Mouse (Mus musculus) stomach, postnatal 0 days (tissue): Measurements from ENCODE around the gene Epb41l2. TPM values are rescaled to one million over a fixed set of nuclear protein-coding genes. Genes with fewer than 3 reads are reported as not detected.

Source experiments
- ATAC-seq: fragments of 200-750 bp; cut with Nextera tagmentation; 2 replicates; pipeline ENCODE4 v1.8.0; 2017; ENCODE audit not compliant: low FRiP score, low TSS enrichment
- DNase-seq: peaks from one replicate; pipeline ENCODE4 v3.0.0-alpha.2; 2016; ENCODE audit warnings: low spot score
- H3K27ac ChIP-seq: fragments of 300-500 bp; sonication (generic); replicated peaks from 2 replicates; pipeline ENCODE4 v1.5.1; 2014; ENCODE audit warnings: mild to moderate bottlenecking, control low read depth
- H3K27me3 ChIP-seq: fragments of 300-500 bp; sonication (generic); 2 replicates; pipeline ENCODE4 v1.6.1; 2014; ENCODE audit warnings: low read length; ENCODE audit not compliant: control insufficient read depth, insufficient read depth
- H3K36me3 ChIP-seq: fragments of 300-500 bp; sonication (generic); 2 replicates; pipeline ENCODE4 v1.6.1; 2014; ENCODE audit warnings: low read length, mixed read lengths; ENCODE audit not compliant: control insufficient read depth, insufficient read depth
- H3K4me1 ChIP-seq: fragments of 300-500 bp; sonication (generic); replicated peaks from 2 replicates; pipeline ENCODE4 v1.6.1; 2014; ENCODE audit warnings: antibody characterized with exemption; ENCODE audit not compliant: control insufficient read depth, insufficient read depth
- H3K4me2 ChIP-seq: fragments of 300-500 bp; sonication (generic); replicated peaks from 2 replicates; pipeline ENCODE4 v1.6.1; 2014; ENCODE audit warnings: low read depth, mild to moderate bottlenecking, control low read depth, moderate library complexity
- H3K4me3 ChIP-seq: fragments of 300-500 bp; sonication (generic); 2 replicates; pipeline ENCODE4 v1.5.1; 2014; ENCODE audit warnings: low read depth, low read length, control low read depth
- H3K9ac ChIP-seq: fragments of 300-500 bp; sonication (generic); 2 replicates; pipeline ENCODE4 v1.6.1; 2014; ENCODE audit warnings: mild to moderate bottlenecking, low read length, control low read depth, mixed read lengths
- H3K9me3 ChIP-seq: fragments of 300-500 bp; sonication (generic); 2 replicates; pipeline ENCODE4 v1.6.1; 2016; ENCODE audit warnings: low read length; ENCODE audit not compliant: control insufficient read depth
- CTCF ChIP-seq: IDR thresholded peaks from 2 replicates; pipeline ENCODE4 v1.5.1; 2016; ENCODE audit warnings: antibody characterized with exemption, low read depth, mild to moderate bottlenecking, moderate library complexity
- EP300 ChIP-seq: optimal IDR thresholded peaks from 2 replicates; pipeline ENCODE3; 2016; ENCODE audit warnings: antibody characterized with exemption
- WGBS: fragments of 180-500 bp; shearing (Covaris S2); extraction: QIAGEN DNeasy Blood & Tissue Kit; methylation state at CpG from one replicate; pipeline ENCODE4 v1.1.7; 2014; 5-methylcytosine and 5-hydroxymethylcytosine counted together
- polyA plus RNA-seq: library from polyadenylated mRNA; unstranded; fragments of >200 nt; fragmentation: Nextera tagmentation; extraction: Ambion mirVana; gene quantifications from 2 replicates; pipeline ENCODE4 v1.2.1, GENCODE M21; 2015

Epb41l2 gene
- polyA plus RNA-seq, 1 experiment from 2014 or later: 18.2 TPM

DNA sequence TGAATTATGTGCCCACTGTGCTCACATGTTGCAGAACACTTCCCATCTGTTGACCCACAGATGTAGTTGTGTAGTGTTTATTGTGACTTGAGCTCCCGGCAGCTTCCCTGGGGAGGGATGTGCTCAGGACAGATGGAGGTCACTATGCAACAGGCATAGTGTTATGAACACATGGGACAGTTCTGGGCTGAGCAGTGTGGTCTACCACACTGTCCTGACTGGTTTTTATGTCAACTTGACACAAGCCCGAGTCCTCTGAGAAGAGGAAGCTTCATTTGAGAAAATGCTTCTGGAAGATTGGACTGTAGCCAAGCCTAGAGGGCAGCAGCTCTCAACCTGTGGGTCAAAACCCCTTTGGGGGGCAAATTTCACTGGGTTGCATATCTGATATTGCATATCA lies 173.5 kb downstream of the Epb41l2 start:
- H3K4me2 ChIP-seq: no peak overlapping the region
- no peaks in the 10 kb centered on the region for H3K36me3 ChIP-seq
- H3K9me3 ChIP-seq: no peaks in the 10 kb centered on the region
- H3K27me3 ChIP-seq: no peaks in the 10 kb centered on the region
- no peak overlapping the region for H3K4me3 ChIP-seq
- 54% methylated on average over 2 of the region's 2 CpGs for WGBS
- ATAC-seq (no peak), DNase-seq (no peak)
- H3K9ac ChIP-seq: no peak overlapping the region
- H3K4me1 ChIP-seq: no peaks in the 10 kb centered on the region
- TF ChIP-seq CTCF (no peak), EP300 (no peak)
- no peak overlapping the region for H3K27ac ChIP-seq

DNA sequence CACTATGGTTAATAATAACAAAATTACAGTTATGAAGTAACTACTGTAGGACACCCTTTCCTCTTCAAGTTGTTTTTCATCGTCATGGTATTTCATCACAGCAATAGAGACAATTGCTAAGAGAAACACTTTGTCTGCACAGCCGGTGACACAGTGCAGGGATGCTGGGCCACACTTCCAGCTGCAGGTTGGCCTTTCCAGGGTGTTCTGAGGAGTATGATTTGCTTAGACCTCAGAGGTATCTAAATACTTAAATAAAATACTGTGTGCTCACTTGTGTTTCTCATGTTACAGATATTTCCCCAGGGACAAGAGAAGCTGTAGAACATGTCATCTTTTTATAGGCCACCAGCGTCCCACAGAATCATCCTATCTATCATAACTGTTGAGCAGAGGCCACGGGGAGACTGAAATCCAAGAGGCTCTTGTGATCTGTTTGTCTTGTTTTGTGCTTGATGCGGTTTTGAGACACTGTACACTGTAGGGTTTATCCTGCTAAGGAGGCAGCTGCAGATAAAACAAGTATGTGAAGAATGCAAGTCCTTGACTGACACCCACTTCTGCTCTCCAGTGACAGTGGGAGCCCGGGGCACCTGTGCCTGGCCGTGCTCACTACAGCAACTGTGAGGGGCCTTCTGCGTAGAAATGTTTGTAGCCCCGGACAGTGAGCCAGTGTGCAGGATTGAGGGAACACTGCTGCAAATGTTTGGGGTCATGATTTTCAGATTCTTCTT lies 174.1 kb downstream of the Epb41l2 start:
- Histone ChIP-seq H3K9me3 (no peaks in the 10 kb centered on the region), H3K9ac (no peak overlapping the region), H3K4me2 (no peak overlapping the region), H3K4me3 (no peak overlapping the region), H3K4me1 (no peaks in the 10 kb centered on the region), H3K27ac (no peak overlapping the region), H3K27me3 (no peaks in the 10 kb centered on the region), H3K36me3 (no peaks in the 10 kb centered on the region)
- TF ChIP-seq EP300 (no peak), CTCF (no peak)
- ATAC-seq (no peak), DNase-seq (no peak)
- WGBS: 61% methylated on average over 9 of the region's 9 CpGs

DNA sequence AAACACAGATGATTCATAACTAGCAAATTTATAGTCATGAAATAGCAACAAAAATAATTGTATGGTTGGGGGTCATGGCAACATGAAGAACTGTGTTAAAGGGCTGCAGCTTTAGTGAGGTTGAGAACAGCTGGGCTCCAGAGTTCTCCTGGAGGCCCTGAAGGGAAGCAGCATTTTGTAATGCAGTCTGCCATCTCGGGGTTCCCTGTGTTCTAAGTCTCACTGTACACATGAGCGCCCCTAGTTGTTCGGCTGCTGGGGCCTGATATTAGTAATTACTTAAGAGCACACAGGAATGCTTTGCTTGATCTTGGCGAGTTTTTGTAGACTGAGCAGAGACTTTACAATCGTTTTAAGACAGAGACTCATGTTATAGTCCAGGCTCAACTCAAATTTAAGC lies 174.9 kb downstream of the Epb41l2 start:
- Histone ChIP-seq H3K4me3 (no peak overlapping the region), H3K9ac (no peak overlapping the region), H3K27ac (no peak overlapping the region), H3K36me3 (no peaks in the 10 kb centered on the region), H3K4me2 (no peak overlapping the region), H3K9me3 (no peaks in the 10 kb centered on the region), H3K4me1 (no peaks in the 10 kb centered on the region), H3K27me3 (no peaks in the 10 kb centered on the region)
- ATAC-seq (no peak), DNase-seq (no peak)
- TF ChIP-seq EP300 (no peak), CTCF (no peak)
- WGBS: 82% methylated on average over 5 of the region's 5 CpGs

DNA sequence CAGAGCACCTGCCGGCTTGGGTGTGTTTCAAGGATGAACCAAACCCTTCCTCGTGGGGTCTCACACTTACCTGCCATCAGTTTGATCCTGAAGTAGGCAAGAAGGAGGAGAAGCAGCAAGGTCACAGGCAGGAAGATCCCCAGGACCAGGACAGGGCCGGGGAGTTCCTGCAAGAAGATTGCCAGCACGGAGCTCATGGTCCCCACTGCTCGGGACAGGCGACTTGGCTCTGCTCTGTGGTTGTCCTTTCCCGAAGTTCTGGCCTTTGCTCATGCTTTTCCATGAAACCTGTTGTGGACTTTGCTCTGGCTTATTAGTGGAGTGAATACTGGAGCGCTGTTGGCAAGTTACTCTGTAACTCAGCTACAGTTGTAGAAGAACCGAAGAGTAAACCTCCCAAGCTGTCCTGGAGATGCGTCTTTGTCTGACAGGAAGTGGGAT lies 176.3 kb downstream of the Epb41l2 start, which contains the start of gene Smlr1:
TSS of gene Smlr1 (minus strand) at position 377 of the 441 bp plus-strand sequence.
- no peaks in the 10 kb centered on the region for H3K9me3 ChIP-seq
- no peaks in the 10 kb centered on the region for H3K4me1 ChIP-seq
- H3K9ac ChIP-seq: no peak within 1 kb of the TSS
- WGBS: 92% methylated on average over 10 of the region's 10 CpGs
- no peak within 1 kb of the TSS for H3K27ac ChIP-seq
- ATAC-seq: no peak
- no peak for TF ChIP-seq EP300
- TF ChIP-seq CTCF: no peak
- no peak for DNase-seq
- H3K4me3 ChIP-seq: no peak within 1 kb of the TSS
- H3K4me2 ChIP-seq: no peak within 1 kb of the TSS
- H3K36me3 ChIP-seq: no peaks in the 10 kb centered on the region
- no peaks in the 10 kb centered on the region for H3K27me3 ChIP-seq

DNA sequence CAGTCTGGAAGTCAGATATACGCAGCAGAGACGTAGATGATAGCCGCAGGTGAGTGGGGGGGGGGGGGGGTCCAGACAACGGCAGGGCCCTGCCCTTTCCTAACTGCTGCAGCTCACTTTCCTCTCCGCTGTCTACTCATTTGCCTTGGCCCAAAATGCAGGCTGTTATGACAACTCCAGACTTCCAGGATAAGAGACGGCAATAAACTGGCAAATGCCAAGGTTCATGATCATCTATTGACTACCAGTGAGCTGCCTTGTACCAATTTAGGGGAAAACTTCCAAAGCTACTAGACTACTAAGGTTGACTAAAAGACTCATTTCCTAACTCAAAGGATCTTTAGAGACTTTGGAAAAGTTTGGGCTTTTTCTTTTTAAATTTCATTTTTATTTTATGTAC lies 177.0 kb downstream of the Epb41l2 start:
- Histone ChIP-seq H3K4me1 (no peaks in the 10 kb centered on the region), H3K4me3 (no peak overlapping the region), H3K9ac (no peak overlapping the region), H3K36me3 (no peaks in the 10 kb centered on the region), H3K27me3 (no peaks in the 10 kb centered on the region), H3K4me2 (no peak overlapping the region), H3K27ac (no peak overlapping the region), H3K9me3 (no peaks in the 10 kb centered on the region)
- ATAC-seq (no peak), DNase-seq (no peak)
- WGBS: 93% methylated on average over 6 of the region's 6 CpGs
- TF ChIP-seq CTCF (no peak), EP300 (no peak)

DNA sequence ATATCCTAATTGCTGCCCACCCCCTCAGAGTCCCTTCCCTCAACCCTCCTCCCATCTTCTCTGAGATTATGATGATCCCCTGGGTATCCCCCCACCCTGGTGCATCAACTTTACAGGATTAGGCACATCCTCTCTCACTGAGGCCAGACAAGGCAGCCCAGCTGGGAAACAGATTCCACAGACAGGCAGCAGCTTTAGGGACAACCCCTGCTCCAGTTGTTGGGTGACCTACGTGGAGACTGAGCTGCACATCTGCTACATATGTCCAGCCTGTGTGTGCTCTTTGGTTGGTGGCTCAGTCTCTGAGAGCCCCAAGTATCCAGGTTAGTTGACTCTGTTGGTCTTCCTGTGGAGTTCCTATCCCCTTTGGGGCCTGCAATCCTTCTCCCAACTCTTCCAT lies 179.1 kb downstream of the Epb41l2 start:
- H3K9ac ChIP-seq: no peak overlapping the region
- H3K27me3 ChIP-seq: no peaks in the 10 kb centered on the region
- H3K4me1 ChIP-seq: no peaks in the 10 kb centered on the region
- no peaks in the 10 kb centered on the region for H3K9me3 ChIP-seq
- TF ChIP-seq CTCF (no peak), EP300 (no peak)
- no peak overlapping the region for H3K27ac ChIP-seq
- 71% methylated on average over 1 of the region's 1 CpGs for WGBS
- ATAC-seq (no peak), DNase-seq (no peak)
- no peak overlapping the region for H3K4me3 ChIP-seq
- H3K4me2 ChIP-seq: no peak overlapping the region
- H3K36me3 ChIP-seq: no peaks in the 10 kb centered on the region
